Mouse (Mus musculus): ENCODE results near the gene Gm35315.

DNA sequence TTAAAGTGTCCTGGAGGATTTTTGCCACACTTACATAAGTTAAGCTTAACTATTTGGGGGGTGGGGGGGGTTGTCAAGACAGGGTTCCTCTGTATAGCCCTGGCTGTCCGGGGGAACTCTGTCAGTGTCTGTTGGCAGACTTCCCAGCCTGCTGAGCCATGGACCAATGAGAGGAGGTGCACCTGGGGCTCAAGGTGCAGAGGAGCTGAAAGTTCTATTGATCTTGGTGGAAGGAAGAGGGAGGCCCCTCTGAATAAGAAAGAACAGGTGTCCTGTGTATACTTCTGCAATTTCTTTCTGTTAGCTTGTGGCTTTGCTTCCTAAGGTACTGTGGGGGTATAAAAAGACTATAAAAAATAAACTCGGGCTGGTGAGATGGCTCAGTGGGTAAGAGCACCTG lies 2.7 kb downstream of the Gm35315 start:
- TF ChIP-seq CTCF (IDR thresholded peaks at IDR 0.05; ENCODE audit: control insufficient read depth, insufficient read depth, low read length) (no peak), POLR2A (IDR thresholded peaks at IDR 0.05; ENCODE audit: borderline replicate concordance, control insufficient read depth, low read depth, low read length) (no peak)
